Mouse (Mus musculus) lung, embryonic 14.5 days (tissue): Measurements from ENCODE around the gene Mtap. TPM values are rescaled to one million over a fixed set of nuclear protein-coding genes. Genes with fewer than 3 reads are reported as not detected.

ENCODE experiments used
- ATAC-seq: fragments of 200-750 bp; cut with Nextera tagmentation; 2 replicates; pipeline ENCODE4 v1.8.0; 2017; ENCODE audit warnings: mild to moderate bottlenecking, moderate TSS enrichment, moderate library complexity; ENCODE audit not compliant: insufficient read depth
- DNase-seq: peaks from one replicate; pipeline ENCODE4 v3.0.0-alpha.2; 2015
- H3K27ac ChIP-seq: fragments of 300-500 bp; sonication (generic); 2 replicates; pipeline ENCODE4 v1.5.1; 2014; ENCODE audit warnings: low read depth, mild to moderate bottlenecking, moderate library complexity
- H3K27me3 ChIP-seq: fragments of 300-500 bp; sonication (generic); 2 replicates; pipeline ENCODE4 v1.6.1; 2014; ENCODE audit warnings: low read length, control low read depth; ENCODE audit not compliant: insufficient read depth
- H3K36me3 ChIP-seq: fragments of 300-500 bp; sonication (generic); 2 replicates; pipeline ENCODE4 v1.6.1; 2014; ENCODE audit warnings: control low read depth; ENCODE audit not compliant: insufficient read depth
- H3K4me1 ChIP-seq: fragments of 300-500 bp; sonication (generic); 2 replicates; pipeline ENCODE4 v1.6.1; 2014; ENCODE audit warnings: antibody characterized with exemption, control low read depth; ENCODE audit not compliant: insufficient read depth
- H3K4me2 ChIP-seq: fragments of 300-500 bp; sonication (generic); 2 replicates; pipeline ENCODE4 v1.6.1; 2014; ENCODE audit warnings: mild to moderate bottlenecking
- H3K4me3 ChIP-seq: fragments of 300-500 bp; sonication (generic); 2 replicates; pipeline ENCODE4 v1.5.1; 2014; ENCODE audit warnings: low read depth, low read length
- H3K9ac ChIP-seq: fragments of 300-500 bp; sonication (generic); 2 replicates; pipeline ENCODE4 v1.6.1; 2014
- H3K9me3 ChIP-seq: fragments of 300-500 bp; sonication (generic); 2 replicates; pipeline ENCODE4 v1.6.1; 2016; ENCODE audit warnings: low read depth, low read length, control low read depth
- CTCF ChIP-seq: IDR thresholded peaks from 2 replicates; pipeline ENCODE4 v1.5.1; 2016; ENCODE audit warnings: antibody characterized with exemption, low read depth
- WGBS: fragments of 180-500 bp; shearing (Covaris S2); extraction: QIAGEN DNeasy Blood & Tissue Kit; methylation state at CpG from one replicate; pipeline ENCODE4 v1.1.7; 2014; 5-methylcytosine and 5-hydroxymethylcytosine counted together
- polyA plus RNA-seq: library from polyadenylated mRNA; unstranded; fragments of >200 nt; fragmentation: Nextera tagmentation; extraction: Ambion mirVana; gene quantifications from 2 replicates; pipeline ENCODE4 v1.2.1, GENCODE M21; 2014

The Mtap gene
- polyA plus RNA-seq, 1 experiment from 2014 or later: 74.6 TPM

GRCm38 (mm10) chr4:89102283-89102682, 34.6 kb upstream of the Mtap start:
- ATAC-seq (no peak), DNase-seq (no peak)
- Histone ChIP-seq H3K27ac (no peak overlapping the region), H3K9ac (no peak overlapping the region), H3K4me1 (no peaks in the 10 kb centered on the region), H3K9me3 (no peaks in the 10 kb centered on the region), H3K4me2 (no peak overlapping the region), H3K4me3 (no peak overlapping the region), H3K36me3 (no peaks in the 10 kb centered on the region), H3K27me3 (no peaks in the 10 kb centered on the region)
- 71% methylated on average over 2 of the region's 2 CpGs for WGBS
- no peak for TF ChIP-seq CTCF

- no peak overlapping the region for H3K4me3 ChIP-seq
- no peaks in the 10 kb centered on the region for H3K4me1 ChIP-seq
- TF ChIP-seq CTCF: no peak
- H3K27me3 ChIP-seq: no peaks in the 10 kb centered on the region
- no peak for DNase-seq
- H3K4me2 ChIP-seq: no peak overlapping the region
- 55% methylated on average over 2 of the region's 2 CpGs for WGBS
- H3K9ac ChIP-seq: no peak overlapping the region
- no peak overlapping the region for H3K27ac ChIP-seq
- H3K36me3 ChIP-seq: no peaks in the 10 kb centered on the region
- ATAC-seq: no peak
- H3K9me3 ChIP-seq: no peaks in the 10 kb centered on the region
These were observed 31.4 kb upstream of the Mtap start for GRCm38 (mm10) chr4:89105486-89105885.

- WGBS: 72% methylated on average over 2 of the region's 2 CpGs
- ATAC-seq (no peak), DNase-seq (no peak)
- no peaks in the 10 kb centered on the region for H3K27me3 ChIP-seq
- no peak overlapping the region for H3K4me2 ChIP-seq
- no peak overlapping the region for H3K9ac ChIP-seq
- no peak overlapping the region for H3K4me3 ChIP-seq
- no peak overlapping the region for H3K27ac ChIP-seq
- no peak for TF ChIP-seq CTCF
- no peaks in the 10 kb centered on the region for H3K36me3 ChIP-seq
- no peaks in the 10 kb centered on the region for H3K4me1 ChIP-seq
- no peaks in the 10 kb centered on the region for H3K9me3 ChIP-seq
These were observed 30.4 kb upstream of the Mtap start for GRCm38 (mm10) chr4:89106505-89106904.

- no peak for ATAC-seq
These were observed 24.7 kb upstream of the Mtap start for GRCm38 (mm10) chr4:89112168-89112710.

GRCm38 (mm10) chr4:89112782-89113181, 24.1 kb upstream of the Mtap start:
- H3K27me3 ChIP-seq: no peaks in the 10 kb centered on the region
- H3K4me2 ChIP-seq: no peak overlapping the region
- no peak overlapping the region for H3K9ac ChIP-seq
- TF ChIP-seq CTCF: no peak
- no peaks in the 10 kb centered on the region for H3K9me3 ChIP-seq
- no peak for DNase-seq
- H3K27ac ChIP-seq: no peak overlapping the region
- no peak for ATAC-seq
- no peak overlapping the region for H3K4me3 ChIP-seq
- no peaks in the 10 kb centered on the region for H3K36me3 ChIP-seq
- WGBS: 49% methylated on average over 4 of the region's 4 CpGs
- H3K4me1 ChIP-seq: no peaks in the 10 kb centered on the region

More at GRCm38 (mm10) chr4:89112168-89112710, 24.7 kb upstream of the Mtap start:
- H3K27me3 ChIP-seq: no peaks in the 10 kb centered on the region
- TF ChIP-seq CTCF: no peak
- H3K4me1 ChIP-seq: no peaks in the 10 kb centered on the region
- H3K4me2 ChIP-seq: no peak overlapping the region
- 86% methylated on average over 11 of the region's 11 CpGs for WGBS
- no peak overlapping the region for H3K27ac ChIP-seq
- H3K4me3 ChIP-seq: no peak overlapping the region
- no peak for DNase-seq
- no peaks in the 10 kb centered on the region for H3K9me3 ChIP-seq
- no peaks in the 10 kb centered on the region for H3K36me3 ChIP-seq
- H3K9ac ChIP-seq: no peak overlapping the region

- no peak overlapping the region for H3K4me3 ChIP-seq
- DNase-seq: no peak
- no peaks in the 10 kb centered on the region for H3K36me3 ChIP-seq
- H3K4me2 ChIP-seq: no peak overlapping the region
- H3K27ac ChIP-seq: no peak overlapping the region
- no peak for TF ChIP-seq CTCF
- 64% methylated on average over 2 of the region's 2 CpGs for WGBS
- H3K4me1 ChIP-seq: no peaks in the 10 kb centered on the region
- no peak overlapping the region for H3K9ac ChIP-seq
- ATAC-seq: no peak
- H3K9me3 ChIP-seq: no peaks in the 10 kb centered on the region
- H3K27me3 ChIP-seq: no peaks in the 10 kb centered on the region
These were observed 20.9 kb upstream of the Mtap start for GRCm38 (mm10) chr4:89116006-89116405.

- H3K36me3 ChIP-seq: no peaks in the 10 kb centered on the region
- no peak overlapping the region for H3K4me2 ChIP-seq
- DNase-seq: no peak
- H3K27me3 ChIP-seq: no peaks in the 10 kb centered on the region
- H3K9me3 ChIP-seq: no peaks in the 10 kb centered on the region
- no peaks in the 10 kb centered on the region for H3K4me1 ChIP-seq
- no peak overlapping the region for H3K9ac ChIP-seq
- H3K27ac ChIP-seq: no peak overlapping the region
- ATAC-seq: no peak
- no peak for TF ChIP-seq CTCF
- no peak overlapping the region for H3K4me3 ChIP-seq
These were observed 17.0 kb upstream of the Mtap start for GRCm38 (mm10) chr4:89119900-89120299.

GRCm38 (mm10) chr4:89120353-89120752, 16.6 kb upstream of the Mtap start:
- Histone ChIP-seq H3K36me3 (no peaks in the 10 kb centered on the region), H3K4me1 (no peaks in the 10 kb centered on the region), H3K9ac (no peak overlapping the region), H3K27ac (no peak overlapping the region), H3K4me2 (no peak overlapping the region), H3K9me3 (no peaks in the 10 kb centered on the region), H3K27me3 (no peaks in the 10 kb centered on the region), H3K4me3 (no peak overlapping the region)
- DNase-seq (no peak), ATAC-seq (no peak)
- WGBS: 89% methylated on average over 5 of the region's 5 CpGs
- no peak for TF ChIP-seq CTCF
